26 mouse cellular contexts compared by ENCODE assay signal in genomic region chr8:9288015-9288729, GRCm38 (mm10).
A peak's percentile ranks its signal among the peaks of the same experiment; 100 is the strongest.
DNase-seq lines count a peak whose midpoint lies in the region; ATAC-seq and TF ChIP-seq lines count a peak whose summit lies in the region.
"Had no signal": no experiment of that assay in that cellular context is flagged by ENCODE, and none has a peak within 500 bp of the region (broad histone marks: within the 10 kb centered on the region; RNA-seq: fewer than 3 reads in every experiment).

No protein-coding gene starts in this region.

- no peaks in the 10 kb centered on the region for H3K9me3 ChIP-seq in forebrain, embryonic 10.5 days
- H3K9me3 ChIP-seq in forebrain, embryonic 12.5 days, result no peaks in the 10 kb centered on the region
- H3K9me3 ChIP-seq in kidney, postnatal 0 days (replicated peaks; ENCODE audit: low read length), result no peaks in the 10 kb centered on the region
- H3K9me3 ChIP-seq: embryonic facial prominence, embryonic 13.5 days; heart, embryonic 12.5 days; limb, embryonic 10.5 days; limb, embryonic 15.5 days; neural tube, embryonic 13.5 days had no signal

- H3K36me3 ChIP-seq in forebrain, embryonic 10.5 days (replicated peaks), result no peaks in the 10 kb centered on the region
- no peaks in the 10 kb centered on the region for H3K36me3 ChIP-seq in forebrain, embryonic 12.5 days (replicated peaks)
- H3K36me3 ChIP-seq in kidney, postnatal 0 days (ENCODE audit: insufficient read depth, low read length), result no peaks in the 10 kb centered on the region
- H3K36me3 ChIP-seq: embryonic facial prominence, embryonic 13.5 days; heart, embryonic 12.5 days; limb, embryonic 10.5 days; limb, embryonic 15.5 days; neural tube, embryonic 13.5 days had no signal

- no peak overlapping the region for H3K4me3 ChIP-seq in forebrain, embryonic 10.5 days
- no peak overlapping the region for H3K4me3 ChIP-seq in forebrain, embryonic 12.5 days (replicated peaks)
- no peak overlapping the region for H3K4me3 ChIP-seq in kidney, postnatal 0 days (replicated peaks; ENCODE audit: low read depth, low read length)
- H3K4me3 ChIP-seq: embryonic facial prominence, embryonic 13.5 days; heart, adult 2 months; heart, embryonic 12.5 days; limb, embryonic 10.5 days; limb, embryonic 15.5 days; neural tube, embryonic 13.5 days had no signal

- no peak overlapping the region for H3K4me2 ChIP-seq in forebrain, embryonic 12.5 days
- H3K4me2 ChIP-seq in kidney, postnatal 0 days (ENCODE audit: low read length), result no peak overlapping the region
- H3K4me2 ChIP-seq: embryonic facial prominence, embryonic 13.5 days; heart, embryonic 12.5 days; limb, embryonic 15.5 days; neural tube, embryonic 13.5 days had no signal

- ATAC-seq in forebrain, embryonic 12.5 days (ENCODE audit: low FRiP score), result no peak
- ATAC-seq in kidney, postnatal 0 days (replicated peaks; ENCODE audit: low FRiP score, low read depth), result 0 out of 2 replicates have a peak, but pooled peaks have one; percentile 33
- ATAC-seq: activated CD4-positive, CD25-positive, alpha-beta regulatory T cell, adult 4 months; forebrain, postnatal 0 days; hindbrain, embryonic 16.5 days; liver, postnatal 0 days had no signal

- peaks cover 14% of the 10 kb centered on the region for H3K4me1 ChIP-seq in forebrain, embryonic 10.5 days
- no peaks in the 10 kb centered on the region for H3K4me1 ChIP-seq in forebrain, embryonic 12.5 days
- H3K4me1 ChIP-seq in kidney, postnatal 0 days (replicated peaks; ENCODE audit: insufficient read depth, low read length), result no peaks in the 10 kb centered on the region
- H3K4me1 ChIP-seq: embryonic facial prominence, embryonic 13.5 days; limb, embryonic 15.5 days; neural tube, embryonic 13.5 days had no signal

- no peak for TF ChIP-seq CTCF in kidney, postnatal 0 days (IDR thresholded peaks at IDR 0.05; ENCODE audit: low read depth)

- no peak overlapping the region for H3K9ac ChIP-seq in forebrain, embryonic 12.5 days
- no peak overlapping the region for H3K9ac ChIP-seq in kidney, postnatal 0 days (ENCODE audit: low read depth, low read length)
- H3K9ac ChIP-seq: embryonic facial prominence, embryonic 13.5 days; forebrain, postnatal 0 days; heart, embryonic 12.5 days; limb, embryonic 15.5 days; liver, postnatal 0 days; neural tube, embryonic 13.5 days had no signal

- H3K27me3 ChIP-seq in forebrain, embryonic 10.5 days (ENCODE audit: poor library complexity, severe bottlenecking), result no peaks in the 10 kb centered on the region
- no peaks in the 10 kb centered on the region for H3K27me3 ChIP-seq in forebrain, embryonic 12.5 days
- no peaks in the 10 kb centered on the region for H3K27me3 ChIP-seq in kidney, postnatal 0 days (ENCODE audit: insufficient read depth, low read length)
- H3K27me3 ChIP-seq: CH12.LX; embryonic facial prominence, embryonic 13.5 days; heart, embryonic 12.5 days; limb, embryonic 15.5 days; neural tube, embryonic 13.5 days had no signal

- WGBS in forebrain, embryonic 10.5 days, result 30% methylated on average over 8 of the region's 8 CpGs
- WGBS in forebrain, embryonic 12.5 days, result 20% methylated on average over 8 of the region's 8 CpGs
- 10% methylated on average over 8 of the region's 8 CpGs for WGBS in kidney, postnatal 0 days

- DNase-seq in forebrain, embryonic 10.5 days (ENCODE audit: extremely low spot score, low spot score), result no peak
- peak; percentile 11 for DNase-seq in kidney, postnatal 0 days (ENCODE audit: low spot score)
- no peak for DNase-seq in kidney, adult 8-10 months
- DNase-seq in lung, postnatal 25 days (ENCODE audit: low spot score), result peak; percentile 2
- no peak for DNase-seq in lung, postnatal 4 days
- peak; percentile 13 for DNase-seq in embryo, embryonic 11 days
- DNase-seq in heart, postnatal 4 days, result no peak
- DNase-seq: adrenal gland, adult 2 months; adrenal gland, postnatal 36 days; cerebellum, adult 18-20 months; cerebellum, postnatal 10 days; forebrain, postnatal 0 days; heart, adult 2 months; kidney, adult 18-20 months; layer of hippocampus, adult 9-11 months; liver, postnatal 0 days; thymus, postnatal 14 days had no signal

- peak overlapping the region; percentile 48; the same call in 1 of the 2 replicates for H3K27ac ChIP-seq in forebrain, embryonic 10.5 days
- H3K27ac ChIP-seq in forebrain, embryonic 12.5 days, result no peak overlapping the region
- no peak overlapping the region for H3K27ac ChIP-seq in kidney, postnatal 0 days
- H3K27ac ChIP-seq: embryonic facial prominence, embryonic 13.5 days; heart, adult 2 months; limb, embryonic 10.5 days; limb, embryonic 15.5 days; neural tube, embryonic 13.5 days had no signal

Comparison
In these comparisons a context has a peak if more than half of its experiments do, and no peak if none do; other contexts are left out.
1. DNase-seq: peak in kidney, postnatal 0 days (single experiment), lung, postnatal 25 days (single experiment) and embryo, embryonic 11 days (single experiment); none in forebrain, embryonic 10.5 days (single experiment), kidney, adult 8-10 months (0 of 2), lung, postnatal 4 days (0 of 2) and heart, postnatal 4 days (single experiment).